Mouse (Mus musculus): ENCODE results near the gene Poldip3. TPM values are rescaled to one million over a fixed set of nuclear protein-coding genes. Genes with fewer than 3 reads are reported as not detected.

The Poldip3 gene
- polyA plus RNA-seq, 1 experiment from 2014 or later = 139 TPM

GRCm38 (mm10) chr15:83169772-83170722 is 20.9 kb upstream of the Poldip3 start:
- no peak for ATAC-seq (ENCODE audit: borderline replicate concordance, extremely low read depth, low FRiP score, low TSS enrichment)
- 0 out of 2 replicates have a peak overlapping the region, but pooled peaks have one; percentile 17 for H3K9ac ChIP-seq
- peaks cover 61% of the 10 kb centered on the region for H3K4me1 ChIP-seq
- H3K4me3 ChIP-seq = 0 out of 2 replicates have a peak overlapping the region, but pooled peaks have one; percentile 2
- H3K36me3 ChIP-seq = no peaks in the 10 kb centered on the region
- H3K27me3 ChIP-seq = no peaks in the 10 kb centered on the region
- WGBS = 72% methylated on average over 8 of the region's 8 CpGs
- peak overlapping the region; percentile 25 for H3K4me2 ChIP-seq
- no peaks in the 10 kb centered on the region for H3K9me3 ChIP-seq
- H3K27ac ChIP-seq = peak overlapping the region; percentile 65

- Histone ChIP-seq H3K4me2 (peak overlapping the region; percentile 25; the same call in 1 of the 2 replicates), H3K27me3 (no peaks in the 10 kb centered on the region), H3K27ac (peak overlapping the region; percentile 65), H3K9ac (no peak overlapping the region), H3K36me3 (no peaks in the 10 kb centered on the region), H3K4me1 (peaks cover 65% of the 10 kb centered on the region), H3K9me3 (no peaks in the 10 kb centered on the region), H3K4me3 (no peak overlapping the region)
- WGBS = 54% methylated on average over 7 of the region's 7 CpGs
- no peak for ATAC-seq (ENCODE audit: borderline replicate concordance, extremely low read depth, low FRiP score, low TSS enrichment)
These were observed 19.9 kb upstream of the Poldip3 start for GRCm38 (mm10) chr15:83168875-83169771.

- WGBS = 83% methylated on average over 3 of the region's 3 CpGs
- Histone ChIP-seq H3K9ac (no peak overlapping the region), H3K27me3 (no peaks in the 10 kb centered on the region), H3K36me3 (0 out of 2 replicates have a peak, but pooled peaks cover under 1% of the 10 kb centered on the region), H3K4me1 (peaks cover 65% of the 10 kb centered on the region), H3K4me3 (no peak overlapping the region), H3K27ac (peak overlapping the region; percentile 72), H3K4me2 (no peak overlapping the region), H3K9me3 (no peaks in the 10 kb centered on the region)
- no peak for ATAC-seq (ENCODE audit: borderline replicate concordance, extremely low read depth, low FRiP score, low TSS enrichment)
These were observed 19.1 kb upstream of the Poldip3 start for GRCm38 (mm10) chr15:83168311-83168710.

GRCm38 (mm10) chr15:83167550-83168065 is 18.4 kb upstream of the Poldip3 start:
- 66% methylated on average over 8 of the region's 8 CpGs for WGBS
- Histone ChIP-seq H3K27ac (peak overlapping the region; percentile 72), H3K9ac (0 out of 2 replicates have a peak overlapping the region, but pooled peaks have one; percentile 2), H3K27me3 (no peaks in the 10 kb centered on the region), H3K4me3 (no peak overlapping the region), H3K4me2 (peak overlapping the region; percentile 11; the same call in 1 of the 2 replicates), H3K36me3 (peaks cover 4% of the 10 kb centered on the region; the same call in 1 of the 2 replicates), H3K4me1 (peaks cover 63% of the 10 kb centered on the region), H3K9me3 (no peaks in the 10 kb centered on the region)
- no peak for ATAC-seq (ENCODE audit: borderline replicate concordance, extremely low read depth, low FRiP score, low TSS enrichment)

GRCm38 (mm10) chr15:83167126-83167525 is 17.9 kb upstream of the Poldip3 start:
- H3K9ac ChIP-seq = 0 out of 2 replicates have a peak overlapping the region, but pooled peaks have one; percentile 2
- no peaks in the 10 kb centered on the region for H3K9me3 ChIP-seq
- WGBS = 46% methylated on average over 5 of the region's 5 CpGs
- H3K36me3 ChIP-seq = peaks cover 5% of the 10 kb centered on the region
- no peak for ATAC-seq (ENCODE audit: borderline replicate concordance, extremely low read depth, low FRiP score, low TSS enrichment)
- peak overlapping the region; percentile 11; the same call in 1 of the 2 replicates for H3K4me2 ChIP-seq
- no peak overlapping the region for H3K4me3 ChIP-seq
- H3K27ac ChIP-seq = peak overlapping the region; percentile 72
- no peaks in the 10 kb centered on the region for H3K27me3 ChIP-seq
- H3K4me1 ChIP-seq = peaks cover 62% of the 10 kb centered on the region

GRCm38 (mm10) chr15:83166642-83167041 is 17.5 kb upstream of the Poldip3 start:
- no peak for ATAC-seq (ENCODE audit: borderline replicate concordance, extremely low read depth, low FRiP score, low TSS enrichment)
- peak overlapping the region; percentile 72 for H3K27ac ChIP-seq
- H3K27me3 ChIP-seq = no peaks in the 10 kb centered on the region
- H3K9me3 ChIP-seq = no peaks in the 10 kb centered on the region
- H3K4me2 ChIP-seq = 0 out of 2 replicates have a peak overlapping the region, but pooled peaks have one; percentile 11
- H3K36me3 ChIP-seq = peaks cover 9% of the 10 kb centered on the region
- WGBS = 62% methylated on average over 3 of the region's 3 CpGs
- peak overlapping the region; percentile 3; the same call in 1 of the 2 replicates for H3K9ac ChIP-seq
- H3K4me3 ChIP-seq = no peak overlapping the region
- peaks cover 62% of the 10 kb centered on the region for H3K4me1 ChIP-seq

- Histone ChIP-seq H3K4me3 (no peak overlapping the region), H3K4me1 (peaks cover 53% of the 10 kb centered on the region), H3K27ac (peak overlapping the region; percentile 54; the same call in 1 of the 2 replicates), H3K9ac (no peak overlapping the region), H3K27me3 (no peaks in the 10 kb centered on the region), H3K9me3 (no peaks in the 10 kb centered on the region), H3K4me2 (no peak overlapping the region), H3K36me3 (peaks cover 15% of the 10 kb centered on the region)
- WGBS = 74% methylated on average over 13 of the region's 13 CpGs
- no peak for ATAC-seq (ENCODE audit: borderline replicate concordance, extremely low read depth, low FRiP score, low TSS enrichment)
These were observed 16.5 kb upstream of the Poldip3 start for GRCm38 (mm10) chr15:83165526-83166315.

GRCm38 (mm10) chr15:83164971-83165471 is 15.8 kb upstream of the Poldip3 start:
- Histone ChIP-seq H3K4me1 (peaks cover 46% of the 10 kb centered on the region), H3K4me2 (no peak overlapping the region), H3K4me3 (no peak overlapping the region), H3K9me3 (no peaks in the 10 kb centered on the region), H3K36me3 (peaks cover 22% of the 10 kb centered on the region), H3K27me3 (no peaks in the 10 kb centered on the region), H3K9ac (no peak overlapping the region), H3K27ac (peak overlapping the region; percentile 54)
- 53% methylated on average over 5 of the region's 5 CpGs for WGBS
- ATAC-seq (ENCODE audit: borderline replicate concordance, extremely low read depth, low FRiP score, low TSS enrichment) = peak; percentile 53

GRCm38 (mm10) chr15:83162818-83163485 is 13.8 kb upstream of the Poldip3 start:
- no peak for ATAC-seq (ENCODE audit: borderline replicate concordance, extremely low read depth, low FRiP score, low TSS enrichment)
- Histone ChIP-seq H3K27ac (no peak overlapping the region), H3K4me3 (no peak overlapping the region), H3K9ac (no peak overlapping the region), H3K4me2 (no peak overlapping the region), H3K9me3 (no peaks in the 10 kb centered on the region), H3K27me3 (no peaks in the 10 kb centered on the region), H3K36me3 (peaks cover 33% of the 10 kb centered on the region), H3K4me1 (peaks cover 29% of the 10 kb centered on the region)
- 81% methylated on average over 11 of the region's 11 CpGs for WGBS

- Histone ChIP-seq H3K36me3 (peaks cover 41% of the 10 kb centered on the region), H3K9ac (no peak overlapping the region), H3K27ac (no peak overlapping the region), H3K27me3 (no peaks in the 10 kb centered on the region), H3K9me3 (no peaks in the 10 kb centered on the region), H3K4me2 (no peak overlapping the region), H3K4me1 (peaks cover 20% of the 10 kb centered on the region), H3K4me3 (no peak overlapping the region)
- WGBS = 98% methylated on average over 4 of the region's 4 CpGs
- ATAC-seq (ENCODE audit: borderline replicate concordance, extremely low read depth, low FRiP score, low TSS enrichment) = no peak
These were observed 12.8 kb upstream of the Poldip3 start for GRCm38 (mm10) chr15:83162001-83162400.
